Mouse (Mus musculus) lung, postnatal 14 days (tissue): ENCODE data around the gene Mesp2.
"Not testable (repeated sequence)": the region's sequence is repeated elsewhere in the genome, so short reads cannot be mapped to it uniquely, and the experiment has no call there.

Experiments
- DNase-seq: peaks from one replicate; pipeline ENCODE4 v3.0.0; 2021

Gene Mesp2

DNA sequence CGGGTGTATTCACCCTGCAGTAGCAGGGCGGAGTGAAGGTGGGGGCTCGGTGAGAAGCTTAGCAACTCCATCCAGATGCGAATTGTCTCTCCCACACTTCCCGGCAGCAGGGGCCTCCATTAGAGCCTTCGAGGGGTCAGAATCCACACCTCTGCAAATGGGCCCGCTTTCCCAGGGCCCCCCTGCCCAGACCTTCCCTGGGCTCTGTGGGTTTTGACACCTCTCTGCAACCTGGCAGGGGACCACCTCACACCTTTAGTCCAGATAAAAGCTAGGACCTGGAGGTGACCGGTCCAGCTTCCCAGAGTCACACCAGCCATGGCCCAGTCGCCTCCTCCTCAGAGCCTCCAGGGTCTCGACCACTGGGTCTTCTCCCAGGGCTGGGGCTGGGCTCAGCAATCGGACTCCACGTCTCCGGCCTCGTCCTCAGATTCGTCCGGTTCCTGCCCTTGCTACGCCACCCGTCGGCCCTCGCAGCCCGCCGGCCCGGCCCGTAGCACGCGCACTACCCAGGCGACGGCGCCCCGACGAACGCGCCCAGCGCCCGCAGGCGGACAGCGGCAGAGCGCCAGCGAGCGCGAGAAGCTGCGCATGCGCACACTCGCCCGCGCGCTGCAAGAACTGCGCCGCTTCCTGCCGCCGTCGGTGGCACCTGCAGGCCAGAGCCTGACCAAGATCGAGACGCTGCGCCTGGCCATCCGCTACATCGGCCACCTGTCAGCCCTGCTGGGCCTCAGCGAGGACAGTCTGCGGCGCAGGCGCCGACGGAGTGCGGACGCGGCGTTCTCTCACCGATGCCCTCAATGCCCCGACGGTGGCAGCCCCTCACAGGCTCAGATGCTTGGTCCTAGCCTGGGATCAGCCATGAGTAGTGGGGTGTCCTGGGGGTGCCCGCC is at the start of gene Mesp2:
TSS of gene Mesp2 (plus strand) at position 117 of the 896 bp plus-strand sequence.
- DNase-seq = peak; percentile 78

DNA sequence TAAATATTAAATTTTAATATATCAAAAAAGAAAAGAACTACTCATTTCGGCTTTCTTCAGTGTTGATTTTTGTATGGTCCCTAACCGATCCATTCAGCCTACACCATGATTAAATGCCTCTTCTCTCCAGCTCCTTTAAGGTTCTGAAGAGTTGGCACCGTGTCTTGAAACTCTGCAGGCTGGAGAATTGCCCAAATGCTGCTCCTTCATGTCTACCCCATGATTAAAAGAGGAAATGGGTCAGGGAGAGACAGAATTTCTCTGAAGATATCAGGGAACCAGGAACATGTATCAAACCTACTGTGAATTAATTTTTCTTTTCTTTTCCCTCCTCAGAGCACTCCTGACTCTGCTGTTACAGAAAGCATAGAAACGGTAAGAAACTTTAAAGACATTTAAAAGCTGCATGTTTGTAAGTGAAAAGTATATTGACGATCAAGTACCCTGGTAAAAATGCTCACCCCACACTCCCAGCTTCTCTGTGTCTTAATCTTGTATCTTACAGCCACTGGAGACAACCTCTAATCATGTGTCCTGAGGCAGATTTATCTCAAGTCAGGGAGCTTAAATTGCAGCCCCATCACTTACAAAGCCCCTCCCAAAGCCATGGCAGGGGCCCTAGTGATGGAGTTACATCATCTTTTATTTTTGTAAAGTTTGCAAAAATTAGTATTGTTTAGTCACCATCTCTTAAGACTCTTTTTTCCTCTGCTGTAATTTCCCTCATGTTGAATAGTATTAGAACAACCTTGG is 49.2 kb upstream of the Mesp2 start:
- no peak for DNase-seq

DNA sequence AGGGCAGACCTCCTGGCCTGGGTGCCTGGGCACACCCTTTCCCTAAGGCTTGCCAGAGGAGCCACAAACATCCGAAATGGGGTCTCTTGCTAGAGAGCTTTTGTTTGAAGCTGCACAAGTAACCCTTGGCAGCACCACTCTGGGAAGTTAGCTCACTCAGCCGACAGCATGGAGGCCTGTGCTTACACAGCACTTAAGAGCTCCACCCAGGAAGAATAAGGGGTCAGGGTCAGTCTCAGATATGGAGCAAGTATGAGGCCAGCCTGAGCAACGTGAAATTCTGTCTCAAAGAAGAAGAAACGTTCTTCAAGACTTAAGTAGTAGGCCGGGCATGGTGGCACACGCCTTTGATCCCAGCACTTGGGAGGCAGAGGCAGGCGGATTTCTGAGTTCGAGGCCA is 48.4 kb upstream of the Mesp2 start:
- DNase-seq = no peak

DNA sequence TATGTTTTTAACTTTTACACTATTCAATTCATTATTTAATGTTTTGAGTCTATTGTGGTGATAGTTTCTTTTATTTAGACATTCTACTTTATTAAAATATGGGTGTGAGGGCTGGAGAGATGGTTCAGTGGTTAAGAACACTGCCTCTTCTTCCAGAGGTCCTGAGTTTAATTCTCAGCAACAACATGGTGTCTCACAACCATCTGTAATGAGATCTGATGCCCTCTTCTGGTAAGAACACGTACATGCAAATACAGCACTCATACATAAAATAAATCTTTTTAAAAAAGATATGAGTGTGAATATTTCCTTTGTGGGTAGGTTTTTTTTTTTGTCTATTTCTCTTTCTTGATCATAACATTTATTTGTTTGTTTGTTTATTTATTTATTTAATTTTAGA is 44.5 kb upstream of the Mesp2 start:
- no peak for DNase-seq

DNA sequence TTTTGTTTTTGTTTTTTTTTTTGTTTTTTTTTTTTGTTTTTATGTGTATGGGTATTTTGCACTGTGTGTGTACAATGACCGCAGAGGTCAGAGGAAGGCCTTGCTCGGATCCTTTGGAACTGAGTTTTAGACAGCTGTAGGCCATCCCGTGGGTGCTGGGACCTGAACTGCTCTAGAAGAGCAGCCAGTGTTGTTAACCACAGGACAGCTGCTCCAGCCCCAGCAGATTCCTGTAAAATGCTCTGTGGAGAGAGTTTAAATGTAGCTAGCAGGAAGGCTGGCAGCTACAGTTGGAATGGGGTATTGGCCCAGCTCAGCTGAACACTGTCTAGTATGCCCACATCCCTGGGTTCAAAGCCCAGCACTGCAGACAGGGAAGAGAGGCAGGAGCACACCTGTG is 40.9 kb upstream of the Mesp2 start:
- no peak for DNase-seq

DNA sequence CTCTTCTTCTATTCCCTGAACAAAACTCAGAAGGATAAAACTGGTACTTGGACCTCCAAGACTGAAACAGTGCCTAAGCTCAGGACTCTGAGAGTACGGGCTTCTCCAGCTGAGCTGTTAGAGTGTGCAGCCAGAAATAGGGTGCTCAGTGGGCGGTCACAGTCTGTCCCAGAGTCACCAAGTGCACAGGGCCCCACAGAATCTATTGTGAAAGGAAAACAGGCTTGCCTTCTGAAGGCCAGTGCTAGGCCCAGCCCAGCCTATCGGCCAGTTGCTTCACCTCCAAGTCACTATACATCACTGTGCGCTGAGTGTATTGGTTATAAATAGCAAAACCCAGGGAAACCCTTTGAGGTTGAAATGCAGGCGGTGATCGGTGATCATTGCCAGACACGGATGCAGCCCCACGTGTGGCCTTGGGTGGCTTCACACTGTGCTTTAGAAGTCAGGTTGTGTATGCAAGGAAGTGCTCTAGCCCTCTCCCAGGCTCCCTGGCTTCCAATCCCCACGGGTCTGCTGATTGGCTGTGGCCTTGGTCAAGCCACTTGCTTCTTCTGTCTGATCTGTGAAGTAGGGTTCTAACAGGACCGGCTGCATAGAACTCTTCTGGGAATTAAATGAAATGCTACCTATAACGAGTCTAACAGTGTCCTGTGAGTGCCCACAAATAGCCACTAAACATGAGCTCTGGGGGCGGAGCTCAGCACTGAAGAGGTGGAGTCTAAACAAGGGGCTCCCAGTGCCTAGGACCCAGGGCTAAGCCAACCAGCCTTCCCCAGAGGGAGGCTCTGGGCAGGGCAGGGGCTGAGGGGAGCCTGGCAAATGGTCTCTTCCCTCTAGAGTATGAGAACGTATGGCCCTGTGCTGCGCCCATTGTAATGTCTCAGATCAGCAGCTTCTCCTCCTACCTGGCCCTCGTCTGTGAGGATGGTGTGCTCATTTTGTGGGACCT is 38.7 kb upstream of the Mesp2 start:
- DNase-seq = no peak

DNA sequence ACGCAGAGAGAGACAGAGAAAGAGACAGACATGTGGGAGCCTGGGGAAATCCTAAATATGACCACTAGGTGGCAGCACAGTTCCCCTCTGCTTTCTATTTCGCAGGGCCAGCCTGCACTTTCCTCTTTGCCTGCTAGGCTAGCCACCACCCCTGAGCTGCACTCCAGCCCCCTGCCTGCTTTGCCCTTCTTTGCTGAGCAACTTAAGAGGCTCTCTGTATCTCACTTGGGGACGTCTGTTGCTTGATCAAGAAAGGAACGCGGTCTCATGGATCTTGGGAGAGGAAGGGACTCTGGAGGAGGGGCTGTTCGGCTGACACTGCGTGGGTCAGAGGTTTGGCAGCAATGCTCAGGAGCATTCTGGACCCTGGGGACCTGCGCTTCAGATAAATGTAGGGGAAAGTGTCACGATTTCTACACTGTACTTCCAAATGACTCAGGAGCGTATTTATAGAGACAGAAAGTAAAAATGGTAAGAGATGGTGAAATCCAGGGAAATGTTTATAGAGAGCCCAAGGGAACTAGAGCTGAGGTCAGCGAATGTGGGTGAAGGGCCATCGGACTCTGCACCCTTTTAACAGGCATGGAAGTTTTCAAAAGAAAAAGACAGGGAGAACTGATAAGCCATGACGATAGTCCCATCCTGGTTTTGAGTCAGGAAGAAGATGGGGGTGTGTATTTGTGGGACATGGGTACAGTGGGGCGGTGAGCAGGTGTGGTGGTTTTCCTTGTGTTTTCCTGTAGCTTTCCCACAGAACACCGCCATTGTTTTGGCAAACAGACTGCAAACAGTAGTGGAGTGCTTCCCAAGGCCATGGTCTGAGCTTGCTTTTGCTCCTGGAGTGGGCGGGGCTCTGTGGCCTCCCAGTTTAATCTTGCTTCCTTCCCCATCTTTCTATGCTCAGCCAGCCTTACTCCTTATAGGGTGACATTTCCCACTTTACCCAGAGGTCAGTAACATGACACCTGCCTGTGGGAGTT is 29.6 kb upstream of the Mesp2 start:
- DNase-seq = peak; percentile 82

DNA sequence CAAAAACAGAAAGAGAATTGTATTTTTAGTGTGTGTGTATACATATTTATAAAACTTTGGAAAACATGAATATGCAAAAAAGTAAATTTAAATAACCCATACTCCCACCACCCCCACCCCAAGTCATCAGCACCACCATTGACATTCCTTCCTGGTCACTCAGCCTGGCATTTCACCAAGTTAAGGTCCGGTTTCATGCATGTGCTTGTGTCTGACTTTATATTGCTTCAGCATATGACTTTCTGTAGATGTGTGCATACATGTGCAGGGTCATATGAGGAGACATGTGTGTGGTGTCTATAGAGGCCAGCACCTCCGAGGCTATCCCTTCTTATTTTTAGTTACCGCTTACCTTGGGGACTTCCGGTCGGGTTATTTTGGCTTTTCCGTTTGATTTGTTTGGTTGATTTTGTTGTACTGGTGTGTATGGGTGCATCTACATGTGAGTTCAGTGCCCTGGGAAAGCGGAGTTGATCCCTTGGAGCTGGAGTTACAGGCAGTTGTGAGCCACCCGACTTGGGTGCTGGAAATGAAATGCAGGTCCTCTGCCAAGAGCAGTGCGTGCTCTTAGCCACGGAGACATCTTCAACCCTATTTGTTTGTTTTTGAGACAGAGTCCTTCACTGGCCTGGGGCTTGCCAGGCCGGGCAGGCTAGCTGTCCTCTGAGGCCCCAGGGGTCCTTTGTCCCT is 28.6 kb upstream of the Mesp2 start:
- no peak for DNase-seq

DNA sequence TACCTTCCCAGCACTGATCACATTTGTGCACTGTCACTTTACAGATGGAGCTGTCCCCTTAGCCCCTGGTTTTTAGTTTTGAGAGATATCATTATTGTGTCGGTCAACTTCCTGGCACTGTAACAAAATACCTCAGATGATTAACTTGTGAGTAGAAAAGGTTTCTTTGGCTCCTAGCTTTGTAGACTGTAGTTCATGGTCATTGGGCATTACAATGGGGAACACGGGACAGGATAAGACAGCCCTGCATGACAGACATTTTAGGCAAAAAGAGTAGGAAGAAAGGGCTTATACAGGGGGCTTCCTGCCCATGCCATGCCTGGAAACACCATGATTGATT is 28.0 kb upstream of the Mesp2 start:
- no peak for DNase-seq

DNA sequence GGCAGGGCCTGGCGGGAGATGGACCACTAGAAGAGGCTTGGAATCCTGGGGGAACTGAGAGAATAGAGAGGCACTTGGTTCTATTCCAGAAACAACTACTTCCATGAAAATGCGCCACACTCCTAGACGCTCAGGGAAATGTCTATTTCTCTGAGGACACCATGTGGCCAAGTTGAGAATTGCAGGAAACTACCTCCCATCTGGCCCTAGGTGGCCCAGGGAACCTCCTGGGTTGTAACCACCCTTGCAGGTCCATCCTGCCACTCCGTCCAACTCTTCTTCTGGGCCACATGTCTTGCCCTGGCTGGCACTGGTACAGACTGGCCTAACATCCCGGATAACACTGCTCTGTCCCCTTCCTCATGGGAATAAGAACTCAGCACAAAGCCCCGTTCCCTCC is 24.2 kb upstream of the Mesp2 start:
- peak; percentile 82 for DNase-seq

DNA sequence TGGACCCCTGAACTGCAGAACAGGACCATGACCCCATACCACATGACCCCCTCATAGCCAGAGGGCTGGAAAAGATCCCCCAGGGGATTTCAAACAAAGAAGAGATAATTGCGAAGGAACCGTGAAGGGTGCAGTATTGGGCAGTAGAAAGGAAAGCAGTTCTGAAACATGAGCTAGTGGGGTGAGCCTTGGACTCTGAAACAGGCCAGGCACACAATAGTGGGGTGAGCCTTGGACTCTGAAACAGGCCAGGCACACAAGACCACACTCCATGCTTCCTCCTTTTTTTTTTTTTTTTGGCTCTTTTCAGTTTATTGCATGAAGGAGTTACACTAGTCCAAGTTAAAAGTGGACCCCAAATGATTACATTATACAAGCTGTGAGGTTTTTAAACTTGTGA is 20.7 kb upstream of the Mesp2 start:
- DNase-seq = not testable (repeated sequence)

DNA sequence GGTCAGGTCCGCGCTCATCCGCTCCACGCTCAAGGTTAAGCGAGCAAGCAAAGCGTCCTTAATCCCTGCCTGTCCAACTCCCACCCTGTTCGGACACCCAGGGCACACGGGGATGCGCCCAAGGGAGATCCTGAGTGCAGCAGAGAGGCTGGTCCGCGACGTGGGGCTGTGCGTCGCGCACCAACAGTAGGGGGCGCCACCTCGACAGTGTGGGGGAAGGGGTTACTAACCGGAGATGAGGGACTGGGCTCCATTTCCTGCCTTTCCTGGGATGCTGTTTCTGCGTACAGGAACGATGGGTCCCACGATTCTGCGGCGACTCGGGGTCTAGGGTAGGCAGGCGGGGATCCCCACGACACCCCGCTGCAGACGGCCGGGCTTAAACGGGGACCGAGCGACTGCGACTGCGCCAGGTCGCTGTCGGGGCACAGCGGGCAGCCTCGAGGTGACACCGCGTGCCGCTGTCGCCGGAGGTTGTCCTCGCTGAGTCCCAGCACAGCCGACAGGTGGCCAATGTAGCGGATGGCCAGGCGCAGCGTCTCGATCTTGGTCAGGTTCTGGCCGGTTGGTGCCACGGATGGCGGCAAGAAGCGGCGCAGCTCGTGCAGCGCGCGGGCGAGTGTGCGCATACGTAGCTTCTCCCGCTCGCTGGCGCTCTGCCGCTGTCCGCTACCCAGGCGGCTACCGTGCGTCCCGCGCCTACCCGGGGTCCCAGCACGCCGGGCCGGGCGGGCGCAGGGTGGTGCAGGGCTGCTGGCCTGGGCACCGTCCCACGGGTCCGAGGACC is 17.7 kb upstream of the Mesp2 start:
- peak; percentile 44 for DNase-seq

DNA sequence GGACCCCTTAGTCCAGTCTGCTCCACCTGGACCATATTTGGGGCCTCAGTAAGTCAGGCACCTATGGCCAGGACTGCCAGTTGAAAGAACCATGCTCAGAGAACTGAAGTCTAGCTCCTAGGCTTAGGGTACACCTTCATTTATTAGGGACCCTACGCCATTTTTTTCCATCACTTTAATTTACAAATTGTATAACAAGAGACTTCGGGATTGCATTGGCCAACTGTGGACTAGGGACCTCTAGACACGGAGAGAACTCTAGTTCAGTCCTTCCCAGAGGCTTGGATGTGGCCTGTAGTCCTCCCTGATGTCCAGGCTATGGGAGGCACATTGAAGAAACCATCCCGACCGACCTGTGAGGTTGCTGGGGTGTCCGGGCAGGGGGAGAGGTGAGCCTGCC is 16.8 kb upstream of the Mesp2 start, which contains the start of gene Mesp1:
TSS of gene Mesp1 (minus strand) at position 101 of the 400 bp plus-strand sequence.
- DNase-seq = no peak

DNA sequence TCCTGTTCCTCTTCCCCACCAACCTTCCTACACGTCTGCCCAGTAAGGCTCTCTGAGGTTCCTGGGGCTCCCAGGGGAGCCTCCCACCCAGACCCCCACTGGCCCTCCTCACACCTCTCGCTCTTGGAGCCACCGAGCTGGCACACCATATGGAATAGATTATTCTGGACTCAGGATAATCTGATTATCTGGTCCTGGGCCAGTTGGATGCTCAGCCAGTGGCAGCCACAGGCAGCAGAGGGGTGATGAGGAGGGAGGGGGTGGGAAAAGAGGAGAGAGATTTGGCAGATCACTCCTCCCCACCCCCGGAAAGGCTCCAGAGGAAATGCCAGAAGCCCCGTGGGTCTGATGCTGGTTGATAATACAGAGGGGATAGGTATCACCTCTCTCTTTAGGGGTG is 11.9 kb upstream of the Mesp2 start:
- no peak for DNase-seq

DNA sequence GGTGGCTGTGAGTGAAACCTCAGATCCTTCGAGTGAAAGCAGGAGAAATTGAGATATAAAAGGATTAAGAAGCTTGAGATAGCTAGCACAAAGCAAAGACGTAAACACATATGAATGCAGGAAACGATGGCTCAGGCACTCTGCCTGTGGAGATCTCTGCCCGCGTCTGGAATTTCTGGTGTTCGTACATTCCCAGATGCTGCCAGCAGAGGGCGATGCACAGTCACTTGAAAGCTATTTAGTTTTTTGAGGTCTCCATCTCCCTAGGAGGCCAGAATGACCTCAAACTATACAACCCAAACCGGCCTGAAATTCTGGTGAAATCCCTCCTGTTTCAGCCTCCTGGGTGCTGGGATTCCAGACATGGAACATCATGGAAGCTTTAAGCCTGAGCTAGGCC is 11.5 kb upstream of the Mesp2 start:
- DNase-seq = peak; percentile 86

DNA sequence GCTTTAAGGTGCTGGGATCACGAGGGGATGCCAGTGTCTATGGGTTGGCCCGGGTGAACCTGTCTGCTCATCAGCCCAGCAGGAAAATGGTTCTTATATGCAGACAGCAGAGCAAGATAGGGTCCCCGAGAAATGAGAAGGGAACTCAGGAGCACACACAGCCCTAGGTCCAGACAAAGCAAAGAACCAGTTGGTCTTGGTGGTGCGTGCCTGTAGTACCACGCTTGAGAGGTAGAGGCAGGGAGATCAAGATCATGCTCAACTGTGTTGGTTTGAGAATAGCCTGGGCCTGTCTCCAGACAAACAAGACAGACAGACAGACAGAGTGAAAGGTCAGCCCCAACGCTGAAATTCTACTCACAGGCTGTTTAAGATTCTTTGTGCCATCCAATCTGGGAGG is 11.0 kb upstream of the Mesp2 start:
- no peak for DNase-seq

DNA sequence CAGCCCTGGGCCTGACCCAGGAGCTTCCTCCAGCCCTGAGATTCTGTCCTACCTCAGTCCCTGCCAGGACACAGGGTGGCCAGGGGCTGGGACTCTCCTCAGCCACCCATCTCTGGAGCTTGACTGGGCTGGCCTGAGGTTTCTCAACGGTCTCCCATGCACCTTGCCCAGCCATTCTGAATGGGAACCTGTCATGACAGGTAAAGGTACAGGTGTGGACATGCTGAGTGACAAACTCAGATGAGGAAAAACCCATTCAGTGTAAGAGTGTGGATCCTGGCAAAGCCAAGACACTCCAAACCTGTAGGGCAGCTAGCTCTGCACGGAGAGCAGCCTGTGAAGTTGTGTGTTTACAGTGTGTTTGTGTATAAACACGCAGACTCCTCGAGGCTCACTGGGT is 10.2 kb upstream of the Mesp2 start:
- no peak for DNase-seq

DNA sequence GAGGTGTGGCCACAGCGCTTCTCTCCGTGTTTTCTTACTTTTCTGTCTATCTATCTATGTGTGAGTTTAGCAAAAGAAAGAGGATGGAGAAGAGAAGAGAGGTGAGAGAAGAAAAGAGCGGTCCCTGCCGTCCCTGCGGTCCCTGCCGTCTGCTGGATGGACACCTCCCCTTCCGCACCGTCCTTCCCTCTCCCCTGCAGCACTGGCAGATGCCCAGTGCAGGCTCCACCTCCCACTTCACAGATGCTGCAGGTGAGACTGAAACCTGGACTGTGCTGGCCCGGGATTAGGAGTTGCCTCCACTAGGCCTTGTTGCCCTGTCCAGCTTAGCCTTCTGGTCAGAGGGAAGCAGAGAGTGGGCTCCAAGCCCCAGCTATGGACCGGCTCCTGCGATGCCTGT is 9.1 kb upstream of the Mesp2 start:
- DNase-seq = peak; percentile 40

DNA sequence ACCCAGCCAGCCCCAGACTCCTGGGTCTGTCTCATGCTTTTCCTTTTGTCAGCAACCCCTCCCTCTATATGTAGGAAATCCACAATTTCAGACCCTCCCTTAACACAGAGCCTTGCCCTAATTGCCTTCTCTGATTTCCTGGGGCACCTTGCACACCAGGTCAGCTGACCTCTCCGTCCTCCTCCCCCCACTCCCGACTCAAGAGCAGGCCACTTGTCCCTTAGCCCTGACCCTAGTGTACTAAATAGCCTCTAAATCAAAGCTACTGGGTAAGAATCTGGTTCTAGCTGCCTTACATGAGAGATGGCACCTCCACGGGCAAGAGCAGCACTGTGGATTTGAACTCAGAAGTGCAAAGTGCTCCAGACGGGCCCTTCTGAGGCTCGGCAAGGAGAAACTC is 8.5 kb upstream of the Mesp2 start:
- DNase-seq = peak; percentile 27

DNA sequence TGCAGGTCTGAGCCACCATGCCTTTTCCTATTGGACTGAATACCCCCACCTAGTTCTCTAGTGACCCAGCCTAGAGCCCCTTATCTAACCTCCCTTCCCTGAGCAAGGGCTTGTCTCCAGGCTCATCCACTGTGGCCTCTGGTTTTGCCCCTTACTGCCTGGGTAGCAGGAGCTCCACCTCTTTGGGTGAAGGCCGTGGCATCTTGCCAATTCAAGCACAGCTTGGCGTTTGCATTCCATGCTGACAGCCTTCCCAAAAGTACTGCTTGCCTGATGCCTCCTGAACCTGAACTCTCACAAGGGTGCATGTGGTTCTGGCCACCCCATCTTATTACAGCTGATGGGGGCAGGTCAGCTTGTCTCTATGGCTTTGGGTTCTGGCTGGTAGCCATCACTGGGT is 6.6 kb upstream of the Mesp2 start:
- peak; percentile 52 for DNase-seq
